Mouse (Mus musculus) midbrain, embryonic 13.5 days (tissue): Measurements from ENCODE around the gene Pdhb. TPM values are rescaled to one million over a fixed set of nuclear protein-coding genes. Genes with fewer than 3 reads are reported as not detected.
A peak's percentile ranks its signal among the peaks of the same experiment; 100 is the strongest.

Source experiments
- ATAC-seq: fragments of 200-750 bp; cut with Nextera tagmentation; 2 replicates; pipeline ENCODE4 v1.8.0; 2017; ENCODE audit warnings: mild to moderate bottlenecking, moderate TSS enrichment, moderate library complexity
- H3K27ac ChIP-seq: fragments of 300-500 bp; sonication (generic); 2 replicates; pipeline ENCODE4 v1.5.1; 2015; ENCODE audit warnings: inconsistent platforms, mild to moderate bottlenecking, moderate library complexity
- H3K27me3 ChIP-seq: fragments of 300-500 bp; sonication (generic); 2 replicates; pipeline ENCODE4 v1.6.1; 2015; ENCODE audit warnings: mild to moderate bottlenecking, inconsistent platforms
- H3K36me3 ChIP-seq: fragments of 300-500 bp; sonication (generic); 2 replicates; pipeline ENCODE4 v1.6.1; 2015; ENCODE audit warnings: mild to moderate bottlenecking, inconsistent platforms
- H3K4me1 ChIP-seq: fragments of 300-500 bp; sonication (generic); replicated peaks from 2 replicates; pipeline ENCODE4 v1.6.1; 2015; ENCODE audit warnings: inconsistent platforms
- H3K4me2 ChIP-seq: fragments of 300-500 bp; sonication (generic); replicated peaks from 2 replicates; pipeline ENCODE4 v1.6.1; 2015; ENCODE audit warnings: moderate library complexity, mild to moderate bottlenecking, inconsistent platforms
- H3K4me3 ChIP-seq: fragments of 300-500 bp; sonication (generic); replicated peaks from 2 replicates; pipeline ENCODE4 v1.5.1; 2015; ENCODE audit warnings: mild to moderate bottlenecking, inconsistent platforms
- H3K9ac ChIP-seq: fragments of 300-500 bp; sonication (generic); replicated peaks from 2 replicates; pipeline ENCODE4 v1.6.1; 2015; ENCODE audit warnings: mild to moderate bottlenecking, inconsistent platforms
- H3K9me3 ChIP-seq: fragments of 300-500 bp; sonication (generic); 2 replicates; pipeline ENCODE4 v1.6.1; 2016; ENCODE audit warnings: mild to moderate bottlenecking, inconsistent platforms
- WGBS: fragments of 180-500 bp; shearing (Covaris S2); methylation state at CpG from one replicate; pipeline ENCODE4 v1.1.7; 2015; 5-methylcytosine and 5-hydroxymethylcytosine counted together
- polyA plus RNA-seq: library from polyadenylated mRNA; unstranded; fragments of >200 nt; fragmentation: Nextera tagmentation; extraction: Ambion mirVana; gene quantifications from 2 replicates; pipeline ENCODE4 v1.2.1, GENCODE M21; 2015

Gene Pdhb
- polyA plus RNA-seq, 1 experiment from 2014 or later: 254 TPM

- ATAC-seq: no peak
- Histone ChIP-seq H3K9me3 (no peaks in the 10 kb centered on the region), H3K4me2 (no peak overlapping the region), H3K9ac (no peak overlapping the region), H3K27ac (no peak overlapping the region), H3K27me3 (peaks cover 22% of the 10 kb centered on the region), H3K4me3 (no peak overlapping the region), H3K4me1 (peaks cover 21% of the 10 kb centered on the region), H3K36me3 (no peaks in the 10 kb centered on the region)
- WGBS: 76% methylated on average over 2 of the region's 2 CpGs
Observed at GRCm38 (mm10) chr14:8212996-8213395, 40.2 kb upstream of the Pdhb start.

- Histone ChIP-seq H3K4me3 (no peak overlapping the region), H3K27ac (no peak overlapping the region), H3K36me3 (no peaks in the 10 kb centered on the region), H3K4me1 (peaks cover 9% of the 10 kb centered on the region), H3K27me3 (no peaks in the 10 kb centered on the region), H3K9me3 (no peaks in the 10 kb centered on the region), H3K9ac (no peak overlapping the region), H3K4me2 (no peak overlapping the region)
- 73% methylated on average over 2 of the region's 2 CpGs for WGBS
- ATAC-seq: no peak
Observed at GRCm38 (mm10) chr14:8209896-8210295, 37.1 kb upstream of the Pdhb start.

GRCm38 (mm10) chr14:8208876-8209275 lies 36.1 kb upstream of the Pdhb start:
- no peak overlapping the region for H3K4me3 ChIP-seq
- no peak overlapping the region for H3K4me2 ChIP-seq
- peaks cover 5% of the 10 kb centered on the region for H3K4me1 ChIP-seq
- ATAC-seq: no peak
- H3K9me3 ChIP-seq: no peaks in the 10 kb centered on the region
- no peak overlapping the region for H3K9ac ChIP-seq
- no peaks in the 10 kb centered on the region for H3K36me3 ChIP-seq
- no peaks in the 10 kb centered on the region for H3K27me3 ChIP-seq
- 79% methylated on average over 3 of the region's 3 CpGs for WGBS
- H3K27ac ChIP-seq: no peak overlapping the region

- Histone ChIP-seq H3K9ac (no peak overlapping the region), H3K4me3 (no peak overlapping the region), H3K4me1 (peaks cover 5% of the 10 kb centered on the region), H3K36me3 (no peaks in the 10 kb centered on the region), H3K27ac (peak overlapping the region; percentile 5; the same call in 1 of the 2 replicates), H3K27me3 (no peaks in the 10 kb centered on the region), H3K9me3 (no peaks in the 10 kb centered on the region), H3K4me2 (no peak overlapping the region)
- no peak; the same call in none of the 2 replicates for ATAC-seq
- 48% methylated on average over 5 of the region's 5 CpGs for WGBS
Observed at GRCm38 (mm10) chr14:8207543-8207942, 34.7 kb upstream of the Pdhb start.

GRCm38 (mm10) chr14:8207105-8207504 lies 34.3 kb upstream of the Pdhb start:
- 20% methylated on average over 5 of the region's 5 CpGs for WGBS
- H3K4me3 ChIP-seq: no peak overlapping the region
- H3K4me2 ChIP-seq: no peak overlapping the region
- no peaks in the 10 kb centered on the region for H3K27me3 ChIP-seq
- peaks cover 5% of the 10 kb centered on the region for H3K4me1 ChIP-seq
- peak overlapping the region; percentile 5; the same call in 1 of the 2 replicates for H3K27ac ChIP-seq
- H3K9me3 ChIP-seq: no peaks in the 10 kb centered on the region
- no peaks in the 10 kb centered on the region for H3K36me3 ChIP-seq
- ATAC-seq: peak; percentile 85
- H3K9ac ChIP-seq: no peak overlapping the region

- Histone ChIP-seq H3K9me3 (no peaks in the 10 kb centered on the region), H3K4me3 (no peak overlapping the region), H3K4me1 (peaks cover 5% of the 10 kb centered on the region), H3K4me2 (no peak overlapping the region), H3K27me3 (no peaks in the 10 kb centered on the region), H3K36me3 (no peaks in the 10 kb centered on the region), H3K27ac (no peak overlapping the region), H3K9ac (no peak overlapping the region)
- no peak for ATAC-seq
- 56% methylated on average over 9 of the region's 9 CpGs for whole genome bisulfite sequencing
Observed at GRCm38 (mm10) chr14:8206179-8206910, 33.5 kb upstream of the Pdhb start.

- ATAC-seq: no peak
- no peaks in the 10 kb centered on the region for H3K36me3 ChIP-seq
- H3K4me2 ChIP-seq: no peak overlapping the region
- no peak overlapping the region for H3K4me3 ChIP-seq
- WGBS: 89% methylated on average over 3 of the region's 3 CpGs
- no peaks in the 10 kb centered on the region for H3K4me1 ChIP-seq
- no peaks in the 10 kb centered on the region for H3K9me3 ChIP-seq
- H3K27ac ChIP-seq: no peak overlapping the region
- H3K9ac ChIP-seq: no peak overlapping the region
- H3K27me3 ChIP-seq: no peaks in the 10 kb centered on the region
Observed at GRCm38 (mm10) chr14:8201715-8202114, 28.9 kb upstream of the Pdhb start.

- H3K4me3 ChIP-seq: no peak overlapping the region
- no peak overlapping the region for H3K27ac ChIP-seq
- WGBS: 87% methylated on average over 5 of the region's 5 CpGs
- H3K36me3 ChIP-seq: no peaks in the 10 kb centered on the region
- ATAC-seq: no peak
- no peak overlapping the region for H3K4me2 ChIP-seq
- no peak overlapping the region for H3K9ac ChIP-seq
- no peaks in the 10 kb centered on the region for H3K9me3 ChIP-seq
- no peaks in the 10 kb centered on the region for H3K4me1 ChIP-seq
- H3K27me3 ChIP-seq: no peaks in the 10 kb centered on the region
Observed at GRCm38 (mm10) chr14:8200769-8201168, 27.9 kb upstream of the Pdhb start.

GRCm38 (mm10) chr14:8192727-8193126 lies 19.9 kb upstream of the Pdhb start:
- Histone ChIP-seq H3K36me3 (no peaks in the 10 kb centered on the region), H3K27me3 (no peaks in the 10 kb centered on the region), H3K27ac (no peak overlapping the region), H3K4me3 (no peak overlapping the region), H3K4me2 (no peak overlapping the region), H3K9me3 (no peaks in the 10 kb centered on the region), H3K4me1 (no peaks in the 10 kb centered on the region), H3K9ac (no peak overlapping the region)
- WGBS: 88% methylated on average over 6 of the region's 6 CpGs
- no peak for ATAC-seq

GRCm38 (mm10) chr14:8191331-8191965 lies 18.6 kb upstream of the Pdhb start:
- Histone ChIP-seq H3K36me3 (no peaks in the 10 kb centered on the region), H3K4me3 (no peak overlapping the region), H3K4me2 (no peak overlapping the region), H3K4me1 (no peaks in the 10 kb centered on the region), H3K27ac (no peak overlapping the region), H3K9ac (no peak overlapping the region), H3K27me3 (no peaks in the 10 kb centered on the region), H3K9me3 (no peaks in the 10 kb centered on the region)
- peak; percentile 37; the same call in 1 of the 2 replicates for ATAC-seq
- WGBS: 72% methylated on average over 12 of the region's 12 CpGs

- Histone ChIP-seq H3K9me3 (no peaks in the 10 kb centered on the region), H3K27me3 (no peaks in the 10 kb centered on the region), H3K36me3 (no peaks in the 10 kb centered on the region), H3K9ac (no peak overlapping the region), H3K4me1 (no peaks in the 10 kb centered on the region), H3K4me2 (no peak overlapping the region), H3K4me3 (no peak overlapping the region), H3K27ac (no peak overlapping the region)
- WGBS: 97% methylated on average over 3 of the region's 3 CpGs
- no peak for ATAC-seq
Observed at GRCm38 (mm10) chr14:8190556-8190955, 17.7 kb upstream of the Pdhb start.

- Histone ChIP-seq H3K27me3 (no peaks in the 10 kb centered on the region), H3K9me3 (no peaks in the 10 kb centered on the region), H3K4me3 (no peak overlapping the region), H3K4me1 (no peaks in the 10 kb centered on the region), H3K27ac (no peak overlapping the region), H3K9ac (no peak overlapping the region), H3K36me3 (no peaks in the 10 kb centered on the region), H3K4me2 (no peak overlapping the region)
- 91% methylated on average over 6 of the region's 6 CpGs for WGBS
- ATAC-seq: no peak
Observed at GRCm38 (mm10) chr14:8186278-8187045, 13.6 kb upstream of the Pdhb start.
